Mouse (Mus musculus) CH12.LX (cell line): Measurements from ENCODE around the gene Ylpm1. TPM values are rescaled to one million over a fixed set of nuclear protein-coding genes. Genes with fewer than 3 reads are reported as not detected.

Experiments
- DNase-seq: peaks from one replicate; pipeline ENCODE4 v3.0.0-alpha.2; 2013; ENCODE audit errors: extremely low read depth
- H3K27ac ChIP-seq: 2 replicates; pipeline ENCODE4 v1.5.1; 2012; ENCODE audit warnings: low read depth, mild to moderate bottlenecking, control low read depth, moderate library complexity; ENCODE audit not compliant: insufficient read depth
- H3K27me3 ChIP-seq: replicated peaks from 2 replicates; pipeline ENCODE3; 2012; ENCODE audit warnings: inconsistent platforms
- H3K36me3 ChIP-seq, 2 experiments: replicated peaks in 1 of 2; 2 replicates each; pipeline versions ENCODE3 to v1.6.1; 2012; ENCODE audit warnings: inconsistent platforms in 1 of 2, low read length in 1 of 2, mild to moderate bottlenecking in 1 of 2, mixed read lengths in 1 of 2, moderate library complexity in 1 of 2; ENCODE audit not compliant: control insufficient read depth in 1 of 2, insufficient read depth in 1 of 2
- H3K4me1 ChIP-seq, 2 experiments: 2 replicates each; pipeline ENCODE4 v1.6.1; 2012; ENCODE audit warnings: inconsistent platforms in 1 of 2, moderate library complexity in 1 of 2; ENCODE audit not compliant: insufficient read depth in 2 of 2, control insufficient read depth in 1 of 2
- H3K4me2 ChIP-seq: 2 replicates; pipeline ENCODE4 v1.6.1; 2012; ENCODE audit warnings: low read depth, mild to moderate bottlenecking, control low read depth; ENCODE audit not compliant: poor library complexity, insufficient read depth, severe bottlenecking
- H3K4me3 ChIP-seq, 3 experiments: fragments of 150-350 bp in 1 of 3; sonication (generic) in 1 of 3; replicated peaks in 1 of 3; 2 replicates each; pipeline versions ENCODE3 to v1.5.1; 2011 to 2012; ENCODE audit warnings: low read depth in 2 of 3, low read length in 2 of 3, mild to moderate bottlenecking in 2 of 3, moderate library complexity in 2 of 3, control low read depth in 1 of 3, improper control_type of control experiment in 1 of 3, inconsistent platforms in 1 of 3, mixed read lengths in 1 of 3; ENCODE audit not compliant: poor library complexity in 1 of 3
- H3K79me2 ChIP-seq: replicated peaks from 2 replicates; pipeline ENCODE4 v1.6.1; 2012; ENCODE audit warnings: mild to moderate bottlenecking, moderate library complexity; ENCODE audit not compliant: control insufficient read depth, poor library complexity, insufficient read depth, severe bottlenecking; ENCODE audit errors: extremely low read depth
- H3K9ac ChIP-seq: 2 replicates; pipeline ENCODE4 v1.6.1; 2012; ENCODE audit warnings: low read depth, mild to moderate bottlenecking, control low read depth, moderate library complexity; ENCODE audit not compliant: insufficient read depth
- H3K9me3 ChIP-seq: replicated peaks from 2 replicates; pipeline ENCODE3; 2012; ENCODE audit warnings: low read length, inconsistent platforms, mixed read lengths
- BHLHE40 ChIP-seq: IDR thresholded peaks from 2 replicates; pipeline ENCODE4 v1.6.1; 2011; ENCODE audit warnings: mild to moderate bottlenecking, low read depth, low read length, improper control_type of control experiment
- CHD1 ChIP-seq: IDR thresholded peaks from 2 replicates; pipeline ENCODE4 v1.6.1; 2012; ENCODE audit warnings: low read depth, low read length, improper control_type of control experiment, inconsistent platforms
- CHD2 ChIP-seq: IDR thresholded peaks from 2 replicates; pipeline ENCODE4 v1.6.1; 2011; ENCODE audit warnings: low read length, improper control_type of control experiment
- ELF1 ChIP-seq: IDR thresholded peaks from 2 replicates; pipeline ENCODE4 v1.6.1; 2014; ENCODE audit warnings: low read depth, mild to moderate bottlenecking, inconsistent platforms, low read length, improper control_type of control experiment
- EP300 ChIP-seq: IDR thresholded peaks from 2 replicates; pipeline ENCODE4 v1.6.1; 2011; ENCODE audit warnings: low read length, improper control_type of control experiment
- ETS1 ChIP-seq: conservative IDR thresholded peaks from 2 replicates; pipeline ENCODE4 v1.6.1; 2012; ENCODE audit warnings: low read depth, mild to moderate bottlenecking, inconsistent platforms, low read length, improper control_type of control experiment, moderate library complexity
- GABPA ChIP-seq: IDR thresholded peaks from 2 replicates; pipeline ENCODE4 v1.6.1; 2012; ENCODE audit warnings: low read depth, low read length, improper control_type of control experiment, inconsistent platforms; ENCODE audit not compliant: insufficient replicate concordance
- HCFC1 ChIP-seq: IDR thresholded peaks from 2 replicates; pipeline ENCODE4 v1.6.1; 2012; ENCODE audit warnings: low read depth, mild to moderate bottlenecking, inconsistent platforms, low read length, improper control_type of control experiment
- IRF4 ChIP-seq: IDR thresholded peaks from 2 replicates; pipeline ENCODE4 v1.6.1; 2014; ENCODE audit warnings: low read depth, mild to moderate bottlenecking, inconsistent platforms, low read length, improper control_type of control experiment
- JUN ChIP-seq: IDR thresholded peaks from 2 replicates; pipeline ENCODE4 v1.6.1; 2011; ENCODE audit warnings: low read depth, mild to moderate bottlenecking, low read length, improper control_type of control experiment, moderate library complexity; ENCODE audit not compliant: insufficient read depth
- JUND ChIP-seq: conservative IDR thresholded peaks from 2 replicates; pipeline ENCODE4 v1.6.1; 2011; ENCODE audit warnings: low read depth, low read length, improper control_type of control experiment
- MAFK ChIP-seq: IDR thresholded peaks from 2 replicates; pipeline ENCODE4 v1.6.1; 2011; ENCODE audit warnings: low read length, improper control_type of control experiment; ENCODE audit not compliant: insufficient replicate concordance
- MAX ChIP-seq: IDR thresholded peaks from 2 replicates; pipeline ENCODE4 v1.6.1; 2011; ENCODE audit warnings: low read length, improper control_type of control experiment
- MEF2A ChIP-seq: IDR thresholded peaks from 2 replicates; pipeline ENCODE4 v1.6.1; 2014; ENCODE audit warnings: low read depth, mild to moderate bottlenecking, inconsistent platforms, low read length, improper control_type of control experiment, borderline replicate concordance
- MXI1 ChIP-seq: IDR thresholded peaks from 2 replicates; pipeline ENCODE4 v1.6.1; 2011; ENCODE audit warnings: mild to moderate bottlenecking, low read depth, low read length, improper control_type of control experiment
- MYC ChIP-seq: IDR thresholded peaks from 2 replicates; pipeline ENCODE4 v1.6.1; 2011; ENCODE audit warnings: low read depth, mild to moderate bottlenecking, improper control_type of control experiment, low read length
- POLR2A ChIP-seq: IDR thresholded peaks from 2 replicates; pipeline ENCODE4 v1.6.1; 2011; ENCODE audit warnings: low read depth, mild to moderate bottlenecking, improper control_type of control experiment, low read length
- POLR2AphosphoS2 ChIP-seq: IDR thresholded peaks from 2 replicates; pipeline ENCODE4 v1.6.1; 2011; ENCODE audit warnings: low read depth, low read length, improper control_type of control experiment
- SIN3A ChIP-seq: IDR thresholded peaks from 2 replicates; pipeline ENCODE4 v1.6.1; 2012; ENCODE audit warnings: low read length, improper control_type of control experiment, inconsistent platforms
- SMC3 ChIP-seq: IDR thresholded peaks from 2 replicates; pipeline ENCODE4 v1.6.1; 2011; ENCODE audit warnings: low read depth, low read length, improper control_type of control experiment
- TCF12 ChIP-seq: IDR thresholded peaks from 2 replicates; pipeline ENCODE4 v1.6.1; 2014; ENCODE audit warnings: low read depth, mild to moderate bottlenecking, inconsistent platforms, low read length, improper control_type of control experiment
- USF1 ChIP-seq: IDR thresholded peaks from 2 replicates; pipeline ENCODE4 v1.6.1; 2014; ENCODE audit warnings: low read depth, mild to moderate bottlenecking, inconsistent platforms, low read length, improper control_type of control experiment
- USF2 ChIP-seq: conservative IDR thresholded peaks from 2 replicates; pipeline ENCODE4 v1.6.1; 2011; ENCODE audit warnings: low read depth, low read length, improper control_type of control experiment
- ZKSCAN1 ChIP-seq: IDR thresholded peaks from 2 replicates; pipeline ENCODE4 v1.6.1; 2012; ENCODE audit warnings: low read depth, inconsistent platforms, low read length, improper control_type of control experiment, borderline replicate concordance
- ZMIZ1 ChIP-seq: IDR thresholded peaks from 2 replicates; pipeline ENCODE4 v1.6.1; 2012; ENCODE audit warnings: low read depth, mild to moderate bottlenecking, inconsistent platforms, low read length, improper control_type of control experiment
- ZNF384 ChIP-seq: IDR thresholded peaks from 2 replicates; pipeline ENCODE4 v1.6.1; 2012; ENCODE audit warnings: low read depth, low read length, improper control_type of control experiment, inconsistent platforms
- dilution Hi-C: fragments of 300-500 bp; cut with MboI; formaldehyde crosslinking; loops from 2 replicates; pipeline ENCODE4 v1.14.3; 2020; ENCODE audit warnings: low sequenced_read_pairs; ENCODE audit not compliant: extremely low pct_unique_long_range_greater_than_20kb, extremely low pct_ligation_motif_present
- in situ Hi-C: fragments of 300-500 bp; cut with MboI; formaldehyde crosslinking; loops from 3 replicates; pipeline ENCODE4 v1.14.3; 2019; ENCODE audit warnings: low sequenced_read_pairs, low pct_ligation_motif_present, low pct_unique_long_range_greater_than_20kb, mixed read lengths
- polyA plus RNA-seq: library from polyadenylated mRNA; unstranded; fragments of >175 nt; gene quantifications from 2 replicates; pipeline ENCODE4 v1.2.1, GENCODE M21; 2012; ENCODE audit warnings: low read depth; ENCODE audit not compliant: insufficient read length
- total RNA-seq, 2 experiments: library from RNA; depleted of rRNA; stranded (reverse); fragments of 300-350 nt in 1 of 2; fragments of >200 nt in 1 of 2; gene quantifications; 2 replicates each; pipeline ENCODE4 v1.2.3; 2012 to 2014

The Ylpm1 gene
- total and polyA plus RNA-seq, 3 experiments: 19.3 to 56.8 (median 20.1) TPM

- no peak for DNase-seq
- H3K79me2 ChIP-seq: peaks cover 18% of the 10 kb centered on the region
- in situ Hi-C loops: no loop called here
- no peak overlapping the region for H3K27ac ChIP-seq
- H3K4me1 ChIP-seq: peaks cover 23 to 68% of the 10 kb centered on the region in 2 experiments
- H3K4me3 ChIP-seq: no peak overlapping the region
- dilution Hi-C loops: no loop called here
- H3K4me2 ChIP-seq: no peak overlapping the region
- TF ChIP-seq CHD2 (no peak), ZNF384 (no peak), POLR2A (no peak), ZMIZ1 (no peak), CHD1 (no peak), JUN (no peak), HCFC1 (no peak)
- no peaks in the 10 kb centered on the region for H3K27me3 ChIP-seq
- H3K9me3 ChIP-seq: peaks cover 5% of the 10 kb centered on the region
- H3K9ac ChIP-seq: no peak overlapping the region
- peaks cover 15 to 33% of the 10 kb centered on the region in 2 experiments for H3K36me3 ChIP-seq
These were observed 104.9 kb downstream of the Ylpm1 start for GRCm38 (mm10) chr12:85101001-85101400.

GRCm38 (mm10) chr12:85101521-85102106 lies 105.5 kb downstream of the Ylpm1 start:
- peaks cover 15 to 33% of the 10 kb centered on the region in 2 experiments for H3K36me3 ChIP-seq
- H3K4me2 ChIP-seq: no peak overlapping the region; the same call in 1 of the 2 replicates
- in situ Hi-C loops: no loop called here
- TF ChIP-seq MEF2A (peak; percentile 83), TCF12 (peak; percentile 52), ZKSCAN1 (no peak), ZNF384 (no peak), SIN3A (peak; percentile 73), CHD2 (no peak), USF1 (no peak), SMC3 (no peak), GABPA (no peak), POLR2A (no peak), EP300 (peak; percentile 70), MAFK (no peak), POLR2AphosphoS2 (no peak), USF2 (no peak), ELF1 (peak; percentile 79), BHLHE40 (peak; percentile 63; the same call in 1 of the 2 replicates), IRF4 (peak; percentile 68; the same call in 1 of the 2 replicates), JUN (peak; percentile 39), ETS1 (peak; percentile 74), MAX (peak; percentile 53; the same call in 1 of the 2 replicates), JUND (peak; percentile 51), MYC (peak; percentile 60), MXI1 (peak; percentile 47; the same call in 1 of the 2 replicates), CHD1 (no peak)
- H3K9me3 ChIP-seq: peaks cover 5% of the 10 kb centered on the region
- H3K4me1 ChIP-seq: peaks cover 23 to 68% of the 10 kb centered on the region in 2 experiments
- dilution Hi-C loops: no loop called here
- no peak overlapping the region for H3K4me3 ChIP-seq
- peaks cover 18% of the 10 kb centered on the region for H3K79me2 ChIP-seq
- H3K27ac ChIP-seq: no peak overlapping the region
- no peak overlapping the region for H3K9ac ChIP-seq
- DNase-seq: peak; percentile 79
- no peaks in the 10 kb centered on the region for H3K27me3 ChIP-seq
